ENCODE assay signal across 21 mouse cellular contexts in genomic region chr3:58884801-58885573, GRCm38 (mm10). TPM values are rescaled to one million over a fixed set of nuclear protein-coding genes. Genes with fewer than 3 reads are reported as not detected.
DNase-seq lines count a peak whose midpoint lies in the region; ATAC-seq and TF ChIP-seq lines count a peak whose summit lies in the region.
"Had no signal": no experiment of that assay in that cellular context is flagged by ENCODE, and none has a peak within 500 bp of the region (broad histone marks: within the 10 kb centered on the region; RNA-seq: fewer than 3 reads in every experiment).

Clrn1 (minus strand) TSS chr3:58885340.

- H3K4me1 ChIP-seq in embryonic facial prominence, embryonic 11.5 days (ENCODE audit: control insufficient read depth, insufficient read depth, low read length): no peaks in the 10 kb centered on the region
- peaks cover 7% of the 10 kb centered on the region for H3K4me1 ChIP-seq in embryonic facial prominence, embryonic 10.5 days
- peaks cover 4% of the 10 kb centered on the region; the same call in 1 of the 2 replicates for H3K4me1 ChIP-seq in embryonic facial prominence, embryonic 12.5 days
- H3K4me1 ChIP-seq in olfactory bulb, adult 2 months (ENCODE audit: control insufficient read depth, insufficient read depth, low read length): peaks cover 4% of the 10 kb centered on the region; the same call in 1 of the 2 replicates
- no peaks in the 10 kb centered on the region for H3K4me1 ChIP-seq in thymus, adult 2 months (replicated peaks; ENCODE audit: control insufficient read depth, insufficient read depth, low read length)
- H3K4me1 ChIP-seq: limb, embryonic 13.5 days; liver, embryonic 15.5 days had no signal

- intact Hi-C loops in left cerebral cortex, postnatal 25 days (cut with DNase I): no loop called here

- ATAC-seq in embryonic facial prominence, embryonic 11.5 days (replicated peaks; ENCODE audit: insufficient number of reproducible peaks, low FRiP score, low TSS enrichment, low read depth): no peak
- 0 out of 2 replicates have a peak, but pooled peaks have one; percentile 38 for ATAC-seq in embryonic facial prominence, embryonic 12.5 days (ENCODE audit: insufficient number of reproducible peaks, insufficient read depth, low FRiP score, low TSS enrichment)
- ATAC-seq: forebrain, embryonic 14.5 days had no signal

- no peak within 1 kb of the TSS for H3K4me3 ChIP-seq in embryonic facial prominence, embryonic 11.5 days (ENCODE audit: low read depth, low read length)
- H3K4me3 ChIP-seq in embryonic facial prominence, embryonic 10.5 days: no peak within 1 kb of the TSS
- no peak within 1 kb of the TSS for H3K4me3 ChIP-seq in embryonic facial prominence, embryonic 12.5 days
- H3K4me3 ChIP-seq in olfactory bulb, adult 2 months (ENCODE audit: insufficient read depth, low read depth, low read length): no peak within 1 kb of the TSS
- no peak within 1 kb of the TSS for H3K4me3 ChIP-seq in thymus, adult 2 months (ENCODE audit: control insufficient read depth, insufficient read depth, low read length)
- H3K4me3 ChIP-seq: heart, adult 2 months; limb, embryonic 13.5 days; liver, embryonic 15.5 days had no signal

- no peak for TF ChIP-seq CTCF in olfactory bulb, adult 2 months (IDR thresholded peaks at IDR 0.05; ENCODE audit: insufficient read depth, low read depth, low read length)
- TF ChIP-seq CTCF in thymus, adult 2 months (IDR thresholded peaks at IDR 0.05; ENCODE audit: borderline replicate concordance, control insufficient read depth, extremely low read depth, insufficient read depth, low read length, poor library complexity): no peak

- H3K4me2 ChIP-seq in embryonic facial prominence, embryonic 11.5 days (ENCODE audit: low read depth, low read length): no peak within 1 kb of the TSS
- peak within 1 kb of the TSS; percentile 30 for H3K4me2 ChIP-seq in embryonic facial prominence, embryonic 12.5 days (replicated peaks)
- H3K4me2 ChIP-seq: limb, embryonic 13.5 days; liver, embryonic 15.5 days had no signal

- DNase-seq in embryonic facial prominence, embryonic 11.5 days (ENCODE audit: low spot score): peak; percentile 20
- DNase-seq in embryonic facial prominence, embryonic 10.5 days (ENCODE audit: low spot score): no peak
- DNase-seq in left cerebral cortex, postnatal 25 days (ENCODE audit: low spot score in 2 of 2): peak; percentile 10
- no peak for DNase-seq in left cerebral cortex, adult 8-10 months (ENCODE audit: low spot score in 2 of 2)
- no peak for DNase-seq in ovary, postnatal 14 days (ENCODE audit: low spot score)
- DNase-seq in thymus, adult 2 months: no peak
- DNase-seq: adrenal gland, adult 2 months; B cell, adult 2 months; cerebellum, adult 9-11 months; gastrocnemius, postnatal 10 days; heart, adult 2 months; heart, postnatal 10 days; lung, postnatal 14 days had no signal

- TF ChIP-seq POLR2A in olfactory bulb, adult 2 months (IDR thresholded peaks at IDR 0.05; ENCODE audit: insufficient read depth, low read depth, low read length): no peak
- no peak for TF ChIP-seq POLR2A in thymus, adult 2 months (IDR thresholded peaks at IDR 0.05; ENCODE audit: control insufficient read depth, extremely low read depth, insufficient read depth, low read length, poor library complexity)

- H3K9ac ChIP-seq in embryonic facial prominence, embryonic 11.5 days (replicated peaks; ENCODE audit: low read length): peak within 1 kb of the TSS; percentile 28
- no peak within 1 kb of the TSS for H3K9ac ChIP-seq in embryonic facial prominence, embryonic 12.5 days
- H3K9ac ChIP-seq: limb, embryonic 13.5 days; liver, embryonic 15.5 days had no signal

- WGBS in embryonic facial prominence, embryonic 11.5 days: 60% methylated on average over 20 of the region's 20 CpGs
- 63% methylated on average over 20 of the region's 20 CpGs for WGBS in embryonic facial prominence, embryonic 10.5 days
- WGBS in embryonic facial prominence, embryonic 12.5 days: 58% methylated on average over 20 of the region's 20 CpGs
- 63% methylated on average over 20 of the region's 20 CpGs for WGBS in olfactory bulb, adult 2 months
- 86% methylated on average over 20 of the region's 20 CpGs for WGBS in thymus, adult 2 months

- no peaks in the 10 kb centered on the region for H3K36me3 ChIP-seq in embryonic facial prominence, embryonic 11.5 days (replicated peaks; ENCODE audit: control insufficient read depth, insufficient read depth, low read depth, low read length)
- H3K36me3 ChIP-seq in embryonic facial prominence, embryonic 10.5 days (replicated peaks): no peaks in the 10 kb centered on the region
- no peaks in the 10 kb centered on the region for H3K36me3 ChIP-seq in embryonic facial prominence, embryonic 12.5 days
- no peaks in the 10 kb centered on the region for H3K36me3 ChIP-seq in thymus, adult 2 months (ENCODE audit: control insufficient read depth, insufficient read depth, low read length)
- H3K36me3 ChIP-seq: limb, embryonic 13.5 days; liver, embryonic 15.5 days had no signal

- H3K9me3 ChIP-seq in embryonic facial prominence, embryonic 11.5 days (replicated peaks; ENCODE audit: control insufficient read depth, low read length): no peaks in the 10 kb centered on the region
- H3K9me3 ChIP-seq in embryonic facial prominence, embryonic 10.5 days: no peaks in the 10 kb centered on the region
- no peaks in the 10 kb centered on the region for H3K9me3 ChIP-seq in embryonic facial prominence, embryonic 12.5 days
- H3K9me3 ChIP-seq: limb, embryonic 13.5 days; liver, embryonic 15.5 days had no signal

- H3K27ac ChIP-seq in embryonic facial prominence, embryonic 11.5 days (replicated peaks; ENCODE audit: low read depth, low read length): no peak within 1 kb of the TSS
- H3K27ac ChIP-seq in embryonic facial prominence, embryonic 10.5 days (replicated peaks): no peak within 1 kb of the TSS; the same call in 1 of the 2 replicates
- H3K27ac ChIP-seq in embryonic facial prominence, embryonic 12.5 days: no peak within 1 kb of the TSS
- H3K27ac ChIP-seq in olfactory bulb, adult 2 months (ENCODE audit: insufficient read depth, low read depth, low read length): no peak within 1 kb of the TSS
- H3K27ac ChIP-seq in thymus, adult 2 months (ENCODE audit: control insufficient read depth, insufficient read depth, low read length): no peak within 1 kb of the TSS
- H3K27ac ChIP-seq: heart, adult 2 months; limb, embryonic 13.5 days; liver, embryonic 15.5 days had no signal

- H3K27me3 ChIP-seq in embryonic facial prominence, embryonic 11.5 days (ENCODE audit: control insufficient read depth, insufficient read depth, low read length): no peaks in the 10 kb centered on the region
- no peaks in the 10 kb centered on the region; the same call in 1 of the 2 replicates for H3K27me3 ChIP-seq in embryonic facial prominence, embryonic 10.5 days (replicated peaks; ENCODE audit: low read depth, poor library complexity, severe bottlenecking)
- H3K27me3 ChIP-seq in embryonic facial prominence, embryonic 12.5 days: no peaks in the 10 kb centered on the region
- no peaks in the 10 kb centered on the region for H3K27me3 ChIP-seq in thymus, adult 2 months (ENCODE audit: control insufficient read depth, insufficient read depth, low read length)
- H3K27me3 ChIP-seq: limb, embryonic 13.5 days; liver, embryonic 15.5 days had no signal

RNA-seq across cellular contexts. Expression of gene Clrn1, which starts in this region (rescaled TPM):
- polyA plus RNA-seq in embryonic facial prominence, embryonic 11.5 days (2014; fragmentation: Nextera tagmentation; extraction: Ambion mirVana): 1.0 and 2.0 TPM in 2 replicates
- polyA plus RNA-seq in embryonic facial prominence, embryonic 10.5 days (2016; fragmentation: Nextera tagmentation; extraction: Ambion mirVana): 0.65 and 1.5 TPM in 2 replicates
- total RNA-seq in left cerebral cortex, postnatal 25 days (2021): 1 to 10 TPM in 1 of 2 experiments, under 1 TPM in 1; 0.48 to 1.1 TPM
- 1 to 10 TPM in 1 of 4 experiments, under 1 TPM in 3; 0.63 to 1.3 (median 0.85) TPM for total RNA-seq in left cerebral cortex, adult 8-10 months (2022)
- polyA plus RNA-seq in embryonic facial prominence, embryonic 12.5 days (2016; fragmentation: Nextera tagmentation; extraction: Ambion mirVana): 2.5 and 2.7 TPM in 2 replicates
- not detected in 2 replicates for polyA plus RNA-seq in olfactory bulb, adult 2 months (2012; ENCODE audit: insufficient read depth, insufficient read length, low replicate concordance, missing spikeins)
- 0.39 TPM in 1 of 2 replicates, not detected in the other for polyA plus RNA-seq in thymus, adult 2 months (2012; rRNA removed)
- total RNA-seq: adrenal gland, adult 2 months; gastrocnemius, postnatal 10 days; heart, adult 2 months; heart, postnatal 10 days; megakaryocyte-erythroid progenitor cell, adult 5-6 weeks had no signal
- polyA plus RNA-seq: adrenal gland, adult 2 months; heart, adult 2 months; intestine, embryonic 14.5 days; large intestine, adult 2 months; liver, embryonic 15.5 days had no signal

Comparison
In these comparisons a context has a peak if more than half of its experiments do, and no peak if none do; other contexts are left out.
1. DNase-seq: peak in embryonic facial prominence, embryonic 11.5 days (single experiment) and left cerebral cortex, postnatal 25 days (2 of 2); none in embryonic facial prominence, embryonic 10.5 days (single experiment), left cerebral cortex, adult 8-10 months (0 of 2), ovary, postnatal 14 days (single experiment) and thymus, adult 2 months (single experiment).